Mouse (Mus musculus) hindbrain, embryonic 14.5 days (tissue): ENCODE results near the gene Ilf2. TPM values are rescaled to one million over a fixed set of nuclear protein-coding genes. Genes with fewer than 3 reads are reported as not detected.

ENCODE experiments used
- ATAC-seq: fragments of 200-750 bp; cut with Nextera tagmentation; 2 replicates; pipeline ENCODE4 v1.8.0; 2017; ENCODE audit warnings: moderate number of reproducible peaks, mild to moderate bottlenecking, moderate TSS enrichment, moderate library complexity; ENCODE audit not compliant: low FRiP score
- DNase-seq: peaks from one replicate; pipeline ENCODE4 v3.0.0-alpha.2; 2015; ENCODE audit warnings: low spot score
- H3K27ac ChIP-seq: fragments of 300-500 bp; sonication (generic); 2 replicates; pipeline ENCODE4 v1.5.1; 2014; ENCODE audit warnings: mild to moderate bottlenecking, moderate library complexity
- H3K27me3 ChIP-seq: fragments of 300-500 bp; sonication (generic); 2 replicates; pipeline ENCODE4 v1.6.1; 2014; ENCODE audit warnings: mild to moderate bottlenecking, low read length, mixed read lengths; ENCODE audit not compliant: control insufficient read depth, insufficient read depth
- H3K36me3 ChIP-seq: fragments of 300-500 bp; sonication (generic); replicated peaks from 2 replicates; pipeline ENCODE4 v1.6.1; 2014; ENCODE audit not compliant: control insufficient read depth, insufficient read depth
- H3K4me1 ChIP-seq: fragments of 300-500 bp; sonication (generic); replicated peaks from 2 replicates; pipeline ENCODE4 v1.6.1; 2014; ENCODE audit warnings: antibody characterized with exemption, low read length, mixed read lengths; ENCODE audit not compliant: control insufficient read depth, insufficient read depth
- H3K4me2 ChIP-seq: fragments of 300-500 bp; sonication (generic); replicated peaks from 2 replicates; pipeline ENCODE4 v1.6.1; 2014; ENCODE audit warnings: mild to moderate bottlenecking, moderate library complexity
- H3K4me3 ChIP-seq: fragments of 300-500 bp; sonication (generic); replicated peaks from 2 replicates; pipeline ENCODE4 v1.5.1; 2014; ENCODE audit warnings: mild to moderate bottlenecking, low read length
- H3K9ac ChIP-seq: fragments of 300-500 bp; sonication (generic); 2 replicates; pipeline ENCODE4 v1.6.1; 2014
- H3K9me3 ChIP-seq: fragments of 300-500 bp; sonication (generic); 2 replicates; pipeline ENCODE4 v1.6.1; 2016; ENCODE audit warnings: low read length; ENCODE audit not compliant: control insufficient read depth
- WGBS: fragments of 180-500 bp; shearing (Covaris S2); extraction: QIAGEN DNeasy Blood & Tissue Kit; methylation state at CpG from one replicate; pipeline ENCODE4 v1.1.7; 2014; 5-methylcytosine and 5-hydroxymethylcytosine counted together
- polyA plus RNA-seq: library from polyadenylated mRNA; unstranded; fragments of >200 nt; fragmentation: Nextera tagmentation; extraction: Ambion mirVana; gene quantifications from 2 replicates; pipeline ENCODE4 v1.2.1, GENCODE M21; 2014

Gene Ilf2
- polyA plus RNA-seq, 1 experiment from 2014 or later, result 235 TPM

- Histone ChIP-seq H3K27me3 (no peaks in the 10 kb centered on the region), H3K9ac (no peak overlapping the region), H3K4me2 (no peak overlapping the region), H3K27ac (no peak overlapping the region), H3K4me1 (peaks cover 21% of the 10 kb centered on the region), H3K36me3 (peaks cover 91% of the 10 kb centered on the region), H3K9me3 (no peaks in the 10 kb centered on the region), H3K4me3 (no peak overlapping the region)
- no peak for ATAC-seq
- no peak for DNase-seq
- 86% methylated on average over 4 of the region's 4 CpGs for WGBS
Observed at GRCm38 (mm10) chr3:90503444-90503843, 27.5 kb downstream of the Ilf2 start.

GRCm38 (mm10) chr3:90505216-90505615 lies 29.3 kb downstream of the Ilf2 start:
- ATAC-seq (no peak), DNase-seq (no peak)
- Histone ChIP-seq H3K4me2 (no peak overlapping the region), H3K9me3 (no peaks in the 10 kb centered on the region), H3K4me1 (peaks cover 21% of the 10 kb centered on the region), H3K4me3 (no peak overlapping the region), H3K36me3 (peaks cover 73% of the 10 kb centered on the region), H3K27ac (no peak overlapping the region), H3K27me3 (no peaks in the 10 kb centered on the region), H3K9ac (no peak overlapping the region)
- 97% methylated on average over 5 of the region's 5 CpGs for WGBS

GRCm38 (mm10) chr3:90506362-90506761 lies 30.4 kb downstream of the Ilf2 start:
- DNase-seq, result no peak
- Histone ChIP-seq H3K36me3 (peaks cover 64% of the 10 kb centered on the region), H3K27ac (no peak overlapping the region), H3K4me2 (no peak overlapping the region), H3K9ac (no peak overlapping the region), H3K27me3 (no peaks in the 10 kb centered on the region), H3K4me1 (peaks cover 21% of the 10 kb centered on the region), H3K4me3 (no peak overlapping the region), H3K9me3 (no peaks in the 10 kb centered on the region)
- no peak for ATAC-seq
- 93% methylated on average over 3 of the region's 3 CpGs for WGBS

- ATAC-seq (no peak; the same call in 1 of the 2 replicates), DNase-seq (no peak)
- peaks cover 43% of the 10 kb centered on the region for H3K36me3 ChIP-seq
- H3K27ac ChIP-seq, result peak overlapping the region; percentile 93
- H3K27me3 ChIP-seq, result peaks cover 9% of the 10 kb centered on the region; the same call in 1 of the 2 replicates
- peaks cover 21% of the 10 kb centered on the region for H3K4me1 ChIP-seq
- peak overlapping the region; percentile 88 for H3K4me2 ChIP-seq
- WGBS, result 3% methylated on average over 20 of the region's 20 CpGs
- peak overlapping the region; percentile 90 for H3K4me3 ChIP-seq
- H3K9ac ChIP-seq, result peak overlapping the region; percentile 91
- H3K9me3 ChIP-seq, result no peaks in the 10 kb centered on the region
Observed at GRCm38 (mm10) chr3:90508287-90508949, 32.5 kb downstream of the Ilf2 start.

GRCm38 (mm10) chr3:90508950-90509746 lies 33.2 kb downstream of the Ilf2 start, which contains the start of gene Chtop:
Gene Chtop, minus strand, starts transcription at chr3:90509498.
- Histone ChIP-seq H3K4me2 (peak within 1 kb of the TSS; percentile 88), H3K27me3 (peaks cover 16% of the 10 kb centered on the region), H3K27ac (peak within 1 kb of the TSS; percentile 93), H3K4me1 (peaks cover 20% of the 10 kb centered on the region), H3K9me3 (no peaks in the 10 kb centered on the region), H3K9ac (peak within 1 kb of the TSS; percentile 91), H3K4me3 (peak within 1 kb of the TSS; percentile 90), H3K36me3 (peaks cover 36% of the 10 kb centered on the region)
- peak; percentile 100 for DNase-seq
- WGBS, result under 1% methylated on average over 66 of the region's 66 CpGs
- ATAC-seq, result peak; percentile 93

GRCm38 (mm10) chr3:90509747-90510123 lies 33.8 kb downstream of the Ilf2 start:
- 15% methylated on average over 2 of the region's 2 CpGs for WGBS

GRCm38 (mm10) chr3:90512276-90512675 lies 36.4 kb downstream of the Ilf2 start:
- H3K9me3 ChIP-seq, result no peaks in the 10 kb centered on the region
- no peak for DNase-seq
- H3K4me2 ChIP-seq, result no peak overlapping the region
- H3K4me1 ChIP-seq, result peaks cover 21% of the 10 kb centered on the region
- H3K4me3 ChIP-seq, result no peak overlapping the region
- peaks cover 28% of the 10 kb centered on the region for H3K27me3 ChIP-seq
- no peak overlapping the region for H3K9ac ChIP-seq
- ATAC-seq, result no peak
- peaks cover 5% of the 10 kb centered on the region for H3K36me3 ChIP-seq
- no peak overlapping the region for H3K27ac ChIP-seq
- WGBS, result 86% methylated on average over 5 of the region's 5 CpGs

More at GRCm38 (mm10) chr3:90509747-90510123, 33.8 kb downstream of the Ilf2 start:
- peak overlapping the region; percentile 30; the same call in 1 of the 2 replicates for H3K27ac ChIP-seq
- ATAC-seq, result peak; percentile 24; the same call in 1 of the 2 replicates
- H3K4me2 ChIP-seq, result peak overlapping the region; percentile 88
- DNase-seq, result no peak
- H3K9ac ChIP-seq, result no peak overlapping the region
- peak overlapping the region; percentile 90 for H3K4me3 ChIP-seq
- peaks cover 30% of the 10 kb centered on the region for H3K36me3 ChIP-seq
- peaks cover 22% of the 10 kb centered on the region for H3K27me3 ChIP-seq
- H3K4me1 ChIP-seq, result peaks cover 21% of the 10 kb centered on the region
- H3K9me3 ChIP-seq, result no peaks in the 10 kb centered on the region

- WGBS, result 79% methylated on average over 9 of the region's 9 CpGs
- no peak overlapping the region for H3K9ac ChIP-seq
- ATAC-seq, result no peak
- H3K36me3 ChIP-seq, result no peaks in the 10 kb centered on the region
- DNase-seq, result no peak
- H3K9me3 ChIP-seq, result no peaks in the 10 kb centered on the region
- peaks cover 28% of the 10 kb centered on the region for H3K27me3 ChIP-seq
- no peak overlapping the region for H3K27ac ChIP-seq
- no peak overlapping the region for H3K4me3 ChIP-seq
- no peak overlapping the region; the same call in 1 of the 2 replicates for H3K4me2 ChIP-seq
- peaks cover 13% of the 10 kb centered on the region for H3K4me1 ChIP-seq
Observed at GRCm38 (mm10) chr3:90512948-90513642, 37.2 kb downstream of the Ilf2 start.
